Mouse (Mus musculus) lung, postnatal 14 days (tissue): ENCODE measurements at regions not wholly inside any gene's neighbourhood (a gene's known extent, or its start where the extent isn't known, plus 50 kb on each side); places are given as distances from the start of the nearest gene placed in this dataset.
A peak's percentile ranks its signal among the peaks of the same experiment; 100 is the strongest.
"Not testable (repeated sequence)": the region's sequence is repeated elsewhere in the genome, so short reads cannot be mapped to it uniquely, and the experiment has no call there.

Experiments
- DNase-seq: peaks from one replicate; pipeline ENCODE4 v3.0.0; 2021

DNA sequence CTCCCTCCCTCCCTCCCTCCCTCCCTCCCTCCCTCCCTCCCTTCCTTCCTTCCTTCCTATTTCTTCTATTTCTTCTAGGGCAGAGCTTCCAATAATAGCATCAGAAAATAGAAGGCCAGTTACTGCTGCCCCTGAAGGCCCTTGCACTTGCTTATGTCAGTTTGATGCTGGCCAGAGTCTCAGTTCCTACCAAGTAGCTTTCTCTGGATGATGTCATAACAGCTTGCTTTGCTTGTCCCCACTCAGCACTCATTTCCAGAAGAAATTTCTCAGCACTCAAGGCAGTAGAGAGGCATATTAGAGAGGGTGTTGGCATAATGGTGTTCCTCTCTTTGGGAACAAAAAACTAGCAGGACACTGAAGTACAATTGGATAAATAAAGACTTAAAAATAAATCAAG lies 811.6 kb upstream of the 4930444P10Rik start:
- DNase-seq = no peak

DNA sequence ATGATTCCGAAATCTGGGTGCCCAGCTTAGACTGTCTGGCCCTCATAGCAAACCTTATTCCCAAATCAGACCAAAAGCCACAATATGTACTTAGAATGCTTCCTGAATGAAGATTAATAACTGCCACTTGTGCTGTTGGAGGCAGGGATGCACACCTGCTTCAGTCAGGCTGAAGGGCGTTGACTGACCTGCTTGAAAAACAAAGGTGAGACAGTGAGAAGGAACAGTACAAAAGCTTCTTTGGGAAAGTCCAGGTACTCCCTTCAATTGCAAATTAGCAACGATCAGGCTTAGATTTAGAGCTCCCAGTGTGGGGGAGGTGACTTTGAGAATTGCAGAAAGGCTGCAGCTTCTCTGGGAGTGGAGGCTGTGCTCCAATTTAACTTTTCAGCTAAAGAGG lies 775.3 kb upstream of the 4930444P10Rik start:
- not testable (repeated sequence) for DNase-seq

DNA sequence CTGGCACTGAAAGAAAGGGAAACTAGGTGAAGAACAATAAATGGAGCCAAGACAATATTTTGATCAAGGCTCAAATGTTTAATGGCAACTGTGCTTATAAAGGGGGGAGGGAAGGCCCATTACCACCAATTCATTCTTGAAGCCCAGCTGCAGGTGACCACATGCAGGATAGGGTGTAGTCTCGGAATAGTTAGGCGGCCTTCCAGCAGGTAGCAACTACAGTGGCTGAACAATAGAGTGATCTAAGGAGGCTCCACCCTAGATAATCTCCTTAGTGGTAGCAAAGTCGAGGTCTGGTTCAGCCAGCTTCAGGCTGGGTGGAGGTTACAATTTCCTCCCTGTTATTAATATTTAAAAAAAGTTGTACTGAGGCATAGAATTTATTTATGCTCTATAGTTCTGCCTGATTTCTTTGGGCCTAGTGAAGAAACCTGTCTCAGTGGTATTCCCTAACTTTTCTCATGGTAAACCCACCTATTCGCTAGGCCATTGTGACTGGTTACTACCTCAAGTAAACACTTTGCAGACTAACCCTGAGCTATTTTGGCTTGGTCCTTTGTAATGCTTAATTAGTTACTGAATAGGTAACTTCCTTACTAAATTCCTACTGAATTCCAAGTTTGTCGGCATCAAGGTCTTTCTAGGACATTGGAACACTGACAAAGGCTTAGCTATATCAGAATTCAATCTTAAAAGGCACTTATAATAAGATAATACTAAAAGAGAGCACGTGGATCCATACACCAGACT lies 774.1 kb upstream of the 4930444P10Rik start:
- DNase-seq = not testable (repeated sequence)

DNA sequence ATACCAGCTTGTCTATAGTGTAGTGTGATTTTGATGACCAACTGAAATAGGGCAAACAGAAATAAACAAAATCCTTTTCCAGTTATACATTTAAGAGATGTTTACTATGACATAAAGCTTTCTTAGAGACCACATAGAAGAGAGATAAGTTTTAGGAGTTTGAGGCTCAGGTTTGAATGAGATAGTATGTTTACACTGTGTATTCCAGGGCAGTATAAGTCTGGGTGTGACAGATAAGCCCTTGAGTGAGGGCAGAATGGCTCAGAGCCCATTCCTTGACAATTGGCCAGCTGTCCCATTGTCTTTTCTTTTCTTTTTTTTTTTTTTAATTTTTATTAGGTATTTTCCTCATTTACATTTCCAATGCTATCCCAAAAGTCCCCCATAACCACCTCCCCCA lies 744.0 kb upstream of the 4930444P10Rik start:
- DNase-seq = no peak

DNA sequence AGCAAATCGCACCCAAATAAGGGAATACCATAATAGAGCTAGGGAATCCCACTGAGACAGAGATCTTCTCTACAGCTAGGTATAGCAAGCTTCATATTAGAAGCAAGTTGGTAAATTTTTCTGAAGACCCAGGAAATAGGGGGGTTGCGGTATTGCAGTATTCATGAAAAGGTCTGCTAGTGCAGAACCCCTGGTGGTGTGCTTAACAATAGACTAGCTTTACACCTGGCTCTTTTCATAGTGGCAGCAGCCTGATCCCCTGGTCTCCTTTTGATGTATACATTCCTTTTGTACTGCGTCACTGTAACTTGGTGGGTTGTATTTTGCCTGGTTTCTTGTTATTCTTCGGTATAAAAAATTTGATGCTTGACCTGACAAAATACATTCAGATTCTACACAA lies 731.6 kb upstream of the 4930444P10Rik start:
- not testable (repeated sequence) for DNase-seq

DNA sequence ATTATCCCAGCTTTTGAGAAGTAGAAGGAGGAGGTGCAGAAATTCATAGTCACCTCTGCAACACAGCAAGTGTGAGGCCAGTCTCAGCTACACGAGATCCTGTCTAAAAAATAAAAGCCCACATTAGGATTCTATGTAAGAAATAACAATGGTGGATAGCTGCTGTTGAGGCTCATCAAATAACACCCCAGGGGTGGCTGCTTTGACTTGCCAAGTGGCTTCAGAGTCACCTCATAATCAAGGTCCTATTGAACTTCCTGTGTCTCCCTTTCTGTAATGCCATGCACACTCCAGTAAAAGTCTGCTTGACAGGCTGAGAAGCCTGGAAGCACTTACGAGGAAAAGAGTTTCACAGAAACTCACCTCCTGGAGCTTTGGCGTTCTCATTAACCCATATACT lies 730.9 kb upstream of the 4930444P10Rik start:
- no peak for DNase-seq

DNA sequence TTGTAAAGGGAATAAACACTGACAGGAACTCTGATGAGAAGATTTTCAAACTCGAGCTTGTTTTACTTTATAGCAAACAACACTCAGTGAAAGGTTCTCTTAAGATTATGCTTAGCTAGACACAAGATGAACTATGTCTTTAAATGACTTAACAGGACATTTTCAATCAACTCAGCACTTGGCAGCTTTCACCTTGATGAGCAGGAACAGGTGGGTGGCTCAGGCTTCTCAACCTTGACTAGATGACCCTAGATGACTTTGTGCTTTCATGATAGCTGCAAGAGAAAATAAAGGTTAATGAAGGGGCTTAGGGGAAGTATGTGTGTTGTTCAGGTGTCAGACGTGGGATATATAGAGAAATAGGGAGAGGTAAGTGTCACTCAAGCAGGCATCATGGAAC lies 728.1 kb upstream of the 4930444P10Rik start:
- DNase-seq = no peak

DNA sequence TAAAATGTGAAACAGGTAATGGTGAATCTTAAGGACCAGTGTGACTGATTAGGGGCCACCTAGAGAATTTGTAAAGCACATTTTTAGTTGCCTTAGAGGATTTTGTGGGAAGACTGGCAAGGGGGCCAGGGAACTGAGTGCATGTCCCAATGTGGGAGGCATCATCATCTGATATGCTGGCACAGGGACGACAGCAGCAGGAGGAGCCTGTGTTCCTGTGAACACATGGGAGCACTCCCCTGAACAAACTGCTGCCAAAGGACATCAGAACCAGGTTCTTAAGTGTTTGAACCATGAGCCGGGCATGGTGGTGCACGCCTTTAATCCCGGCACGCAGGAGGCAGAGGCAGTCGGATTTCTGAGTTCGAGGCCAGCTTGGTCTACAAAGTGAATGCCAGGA lies 723.4 kb upstream of the 4930444P10Rik start:
- DNase-seq = no peak

DNA sequence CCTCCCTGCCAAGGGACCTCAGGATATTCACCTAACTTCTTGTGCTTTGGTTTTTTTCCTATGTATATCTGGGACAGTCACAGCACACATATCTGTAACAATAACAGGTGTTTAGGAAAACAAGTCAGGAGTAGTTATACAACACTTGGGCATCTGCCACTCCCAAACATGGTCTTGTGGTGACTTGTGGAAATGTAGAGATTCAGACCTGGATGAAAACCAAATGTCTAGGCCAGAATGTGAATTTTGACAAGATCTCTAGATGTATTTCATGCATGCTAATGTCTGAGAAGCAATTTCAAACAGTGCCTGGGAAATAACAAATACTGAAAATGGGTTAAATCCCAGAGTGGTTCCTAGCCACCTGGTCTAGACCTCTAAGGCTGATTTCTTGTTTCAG lies 722.6 kb upstream of the 4930444P10Rik start:
- no peak for DNase-seq

DNA sequence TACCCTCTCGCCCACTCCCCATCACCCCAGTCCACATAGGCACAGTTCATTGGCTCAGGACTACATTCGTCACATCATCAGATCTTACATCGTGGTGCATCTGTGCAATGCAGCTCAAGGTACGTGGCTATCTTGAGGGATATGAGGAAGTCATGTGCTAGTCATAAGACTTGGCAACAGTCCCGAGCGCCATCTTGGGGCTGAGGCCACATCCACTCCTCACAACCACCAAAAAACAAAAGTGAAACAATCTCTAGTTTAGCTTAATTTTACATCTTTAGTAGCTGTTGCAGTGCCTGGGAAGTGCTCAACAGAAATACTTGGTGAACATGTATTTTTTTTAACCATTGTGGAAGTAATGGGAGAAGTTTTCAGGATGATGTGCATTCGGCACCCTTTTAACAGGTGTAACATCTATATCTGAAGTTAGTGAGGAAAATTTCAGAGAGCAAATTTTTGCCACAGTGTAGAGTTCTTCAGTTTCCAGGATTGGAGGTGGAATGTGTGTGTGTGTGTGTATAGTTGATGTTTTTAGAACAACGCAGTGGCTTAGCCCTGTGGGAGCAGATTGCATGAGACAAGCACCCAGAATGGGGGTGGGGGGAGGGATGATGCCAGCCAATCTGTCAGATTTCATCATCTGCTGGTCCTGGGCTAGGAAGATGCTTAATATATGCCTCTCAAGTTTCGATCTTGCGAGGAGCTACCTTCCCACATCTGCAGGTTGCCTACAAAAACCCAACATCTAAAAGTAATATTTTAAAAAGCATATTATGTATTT lies 716.4 kb upstream of the 4930444P10Rik start:
- DNase-seq = no peak

DNA sequence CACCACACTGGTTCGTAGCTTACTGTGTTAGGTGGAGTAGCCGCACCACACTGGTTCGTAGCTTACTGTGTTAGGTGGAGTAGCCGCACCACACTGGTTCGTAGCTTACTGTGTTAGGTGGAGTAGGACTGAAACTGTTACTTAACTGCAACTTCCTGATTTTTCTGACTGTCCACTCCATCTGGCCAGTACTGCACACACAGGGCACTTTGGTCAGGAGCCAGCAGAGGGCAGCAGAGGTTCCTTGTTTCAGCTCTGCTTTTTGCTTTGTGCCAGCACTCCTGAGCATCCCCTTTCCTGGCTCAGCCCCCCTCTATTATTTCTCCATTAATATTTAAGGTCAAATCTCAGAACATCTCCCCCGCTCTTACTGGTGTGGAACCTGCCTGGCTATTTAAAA lies 705.2 kb upstream of the 4930444P10Rik start:
- peak; percentile 86 for DNase-seq

DNA sequence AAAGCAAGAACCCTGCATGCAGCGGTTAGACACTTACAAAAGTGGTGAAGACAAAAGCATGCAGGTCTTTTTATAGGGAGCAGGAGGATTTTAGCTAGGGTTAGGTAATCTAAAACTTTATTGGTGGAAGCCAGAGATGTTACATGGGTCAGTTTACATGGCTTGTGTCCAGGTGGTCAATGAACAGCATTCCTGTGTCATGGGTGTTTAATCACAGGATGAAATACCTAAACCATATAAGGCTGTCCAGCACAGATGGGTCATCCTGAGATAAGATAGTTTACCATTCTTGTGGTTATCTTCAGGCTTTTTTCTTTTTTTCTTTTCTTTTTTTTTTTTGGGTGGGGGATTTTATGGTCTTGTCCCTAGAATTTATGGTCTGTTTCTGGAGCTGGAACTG lies 703.3 kb upstream of the 4930444P10Rik start:
- no peak for DNase-seq

DNA sequence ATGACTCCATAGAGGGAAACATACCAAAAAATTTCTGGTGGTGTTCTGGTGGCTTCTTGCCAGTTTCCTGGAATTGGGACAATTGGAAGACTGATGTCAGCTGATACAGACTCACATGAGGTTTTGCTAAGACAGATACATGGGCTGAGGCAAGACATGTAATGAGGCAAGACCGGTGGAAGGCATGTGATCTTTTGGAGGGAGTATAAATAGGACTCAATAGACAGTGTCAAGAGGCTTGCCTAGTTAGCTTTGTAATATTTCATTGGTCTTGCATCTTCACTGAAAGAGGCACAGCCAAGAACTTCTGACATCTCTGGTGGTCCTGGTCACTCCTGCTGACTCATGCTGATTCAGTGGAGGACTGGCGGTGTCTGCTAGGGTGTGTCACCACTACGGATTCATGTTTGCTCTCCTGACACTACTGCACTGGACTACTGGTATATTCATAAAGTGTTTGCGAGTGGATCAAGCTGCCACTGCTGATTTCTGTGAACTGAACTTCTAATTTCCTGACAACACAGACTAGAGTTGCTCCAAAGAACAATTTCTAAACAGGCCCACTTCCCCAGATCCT lies 697.7 kb upstream of the 4930444P10Rik start:
- DNase-seq = no peak

DNA sequence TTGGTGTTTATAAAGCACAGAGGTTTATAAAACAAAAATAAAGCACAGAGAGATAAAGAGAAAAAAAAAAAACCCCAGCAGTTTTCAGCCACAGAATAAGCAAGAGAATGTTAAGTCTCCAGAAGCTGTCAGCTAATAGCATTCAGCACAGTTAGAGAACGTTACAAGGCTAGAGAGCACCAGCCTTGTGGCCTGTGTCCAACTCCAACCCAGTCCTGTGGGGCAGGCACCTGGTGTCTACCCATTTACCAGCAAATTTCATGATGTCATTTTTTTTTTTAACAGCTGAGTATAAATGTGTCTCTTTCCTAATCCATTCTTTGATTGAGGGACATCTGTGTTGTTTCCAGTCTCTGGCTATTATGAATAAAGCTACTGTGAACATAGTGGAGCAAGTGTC lies 686.7 kb upstream of the 4930444P10Rik start:
- no peak for DNase-seq

DNA sequence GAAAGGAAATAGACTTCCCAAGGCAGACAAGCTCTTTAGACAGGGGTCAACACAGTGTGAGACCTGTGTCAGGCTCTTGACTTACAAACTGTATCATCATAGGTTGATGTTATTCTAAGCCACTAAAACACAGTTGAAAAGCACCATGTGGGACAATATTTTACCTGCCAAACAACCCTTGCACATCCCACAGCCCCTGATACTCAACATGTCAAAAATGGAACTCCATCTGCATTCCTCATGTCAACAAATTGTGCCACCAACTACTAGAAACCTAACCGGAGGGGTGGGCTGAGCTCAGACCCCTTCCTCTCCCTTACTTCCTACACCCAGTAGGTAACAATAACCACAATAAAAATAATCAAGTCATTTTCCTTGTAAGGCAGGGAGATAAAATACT lies 667.8 kb upstream of the 4930444P10Rik start:
- DNase-seq = no peak
